Mouse (Mus musculus): ENCODE measurements around the gene Ly6g6e. TPM values are rescaled to one million over a fixed set of nuclear protein-coding genes. Genes with fewer than 3 reads are reported as not detected.
A peak's percentile ranks its signal among the peaks of the same experiment; 100 is the strongest.

Ly6g6e gene
- polyA plus RNA-seq (2011; ENCODE audit: insufficient read depth, insufficient read length, low read depth, missing spikeins): 27.5 and 31.2 TPM in 2 replicates

- no peaks in the 10 kb centered on the region for H3K36me3 ChIP-seq (ENCODE audit: control insufficient read depth, insufficient read depth, low read length, poor library complexity, severe bottlenecking)
- H3K27me3 ChIP-seq (ENCODE audit: control insufficient read depth, insufficient read depth, low read length, poor library complexity, severe bottlenecking): no peaks in the 10 kb centered on the region
- no peaks in the 10 kb centered on the region for H3K9me3 ChIP-seq (replicated peaks; ENCODE audit: control insufficient read depth, insufficient read depth, low read length, poor library complexity, severe bottlenecking)
- peak within 1 kb of the TSS; percentile 57 for H3K4me3 ChIP-seq (ENCODE audit: low read depth, low read length)
- peak within 1 kb of the TSS; percentile 85 for H3K27ac ChIP-seq (ENCODE audit: insufficient read depth, low read length)
- H3K9ac ChIP-seq (ENCODE audit: low read depth, poor library complexity, severe bottlenecking): peak within 1 kb of the TSS; percentile 58
- TF ChIP-seq CTCF (IDR thresholded peaks at IDR 0.05; ENCODE audit: low read depth, low read length) (no peak), POLR2A (IDR thresholded peaks at IDR 0.05; ENCODE audit: insufficient read depth, low read length) (no peak), EP300 (IDR thresholded peaks at IDR 0.05; ENCODE audit: insufficient read depth, low read depth, low read length) (peak; percentile 83)
- peaks cover 3% of the 10 kb centered on the region for H3K4me1 ChIP-seq (ENCODE audit: control insufficient read depth, insufficient read depth, low read length)
Observed at GRCm38 (mm10) chr17:35076507-35077176, at the start of gene Ly6g6e. Gene Ly6g6e, plus strand, starts transcription at chr17:35076902.

DNA sequence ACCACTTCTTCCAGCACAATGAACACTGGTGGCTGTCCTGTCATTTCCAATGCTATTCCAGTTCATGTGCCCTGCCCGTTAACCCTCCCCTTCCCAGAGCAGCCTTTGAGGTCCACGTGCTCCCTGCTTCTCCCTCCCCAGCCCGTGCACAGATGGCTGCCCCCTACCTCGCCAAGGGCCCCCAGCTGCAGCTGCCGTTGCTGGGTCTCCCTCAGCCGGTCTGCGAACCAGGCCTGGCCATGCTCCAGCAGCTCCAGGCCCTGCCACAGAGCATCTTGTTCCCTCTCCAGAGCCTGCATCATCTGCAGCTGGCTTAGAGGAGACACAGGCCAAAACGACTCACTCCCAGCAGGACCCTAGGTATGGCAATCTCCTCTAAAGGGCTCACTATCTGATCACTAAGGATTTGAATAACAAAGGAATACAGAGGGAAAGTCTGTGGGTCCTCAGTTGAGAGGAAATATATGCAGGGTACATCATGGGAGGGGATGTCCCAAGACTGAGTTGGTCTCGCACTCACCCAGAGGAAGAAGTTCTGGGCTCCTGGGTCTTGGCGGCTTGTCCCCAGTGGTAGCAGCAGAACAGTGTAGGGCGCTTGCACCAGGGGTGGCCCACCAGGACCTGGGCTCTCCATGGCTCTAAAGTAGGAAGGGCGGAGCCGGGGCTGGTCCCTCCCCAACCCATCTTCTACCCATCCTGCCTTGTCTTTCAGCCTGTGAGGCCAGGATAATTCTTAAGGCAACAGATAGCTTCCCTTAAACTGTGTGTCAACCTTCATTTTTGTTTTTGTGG is 49.2 kb upstream of the Ly6g6e start, which contains the start of gene Sapcd1:
Gene Sapcd1 (minus strand): TSS at position 740 of the 792 bp plus-strand sequence.
- H3K9ac ChIP-seq (ENCODE audit: low read depth, poor library complexity, severe bottlenecking): no peak within 1 kb of the TSS
- H3K4me3 ChIP-seq (ENCODE audit: low read depth, low read length): no peak within 1 kb of the TSS
- no peaks in the 10 kb centered on the region for H3K9me3 ChIP-seq (replicated peaks; ENCODE audit: control insufficient read depth, insufficient read depth, low read length, poor library complexity, severe bottlenecking)
- no peak within 1 kb of the TSS for H3K27ac ChIP-seq (ENCODE audit: insufficient read depth, low read length)
- H3K4me1 ChIP-seq (ENCODE audit: control insufficient read depth, insufficient read depth, low read length): peaks cover 5% of the 10 kb centered on the region
- no peaks in the 10 kb centered on the region for H3K27me3 ChIP-seq (ENCODE audit: control insufficient read depth, insufficient read depth, low read length, poor library complexity, severe bottlenecking)
- H3K36me3 ChIP-seq (ENCODE audit: control insufficient read depth, insufficient read depth, low read length, poor library complexity, severe bottlenecking): no peaks in the 10 kb centered on the region
- TF ChIP-seq EP300 (IDR thresholded peaks at IDR 0.05; ENCODE audit: insufficient read depth, low read depth, low read length) (no peak), CTCF (IDR thresholded peaks at IDR 0.05; ENCODE audit: low read depth, low read length) (no peak), POLR2A (IDR thresholded peaks at IDR 0.05; ENCODE audit: insufficient read depth, low read length) (no peak)

DNA sequence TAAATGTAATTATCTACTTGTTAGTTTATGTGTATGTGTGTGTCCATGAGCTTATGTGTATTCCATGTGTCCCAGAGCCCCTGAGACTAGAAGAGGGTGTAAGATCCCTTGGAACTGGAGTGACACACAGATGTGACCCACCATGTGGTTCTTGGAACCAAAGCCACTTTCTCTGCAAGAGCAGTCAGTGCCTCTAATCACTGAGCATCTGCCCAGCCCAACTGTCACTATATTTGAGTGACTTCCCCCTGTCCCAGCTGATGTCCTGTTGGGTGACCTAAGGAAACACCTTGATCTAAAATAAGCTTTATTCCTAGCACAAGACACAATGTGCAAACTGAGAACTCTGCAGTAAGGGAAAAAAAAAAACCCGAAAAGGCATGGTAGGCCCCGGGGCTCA is 48.4 kb upstream of the Ly6g6e start:
- H3K4me1 ChIP-seq (ENCODE audit: control insufficient read depth, insufficient read depth, low read length): peaks cover 2% of the 10 kb centered on the region
- TF ChIP-seq CTCF (IDR thresholded peaks at IDR 0.05; ENCODE audit: low read depth, low read length) (no peak), POLR2A (IDR thresholded peaks at IDR 0.05; ENCODE audit: insufficient read depth, low read length) (no peak), EP300 (IDR thresholded peaks at IDR 0.05; ENCODE audit: insufficient read depth, low read depth, low read length) (no peak)

GRCm38 (mm10) chr17:35029691-35030532 is 46.8 kb upstream of the Ly6g6e start:
- H3K4me1 ChIP-seq (ENCODE audit: control insufficient read depth, insufficient read depth, low read length): peaks cover 2% of the 10 kb centered on the region
- H3K9me3 ChIP-seq (replicated peaks; ENCODE audit: control insufficient read depth, insufficient read depth, low read length, poor library complexity, severe bottlenecking): no peaks in the 10 kb centered on the region
- TF ChIP-seq CTCF (IDR thresholded peaks at IDR 0.05; ENCODE audit: low read depth, low read length) (peak; percentile 59), EP300 (IDR thresholded peaks at IDR 0.05; ENCODE audit: insufficient read depth, low read depth, low read length) (no peak), POLR2A (IDR thresholded peaks at IDR 0.05; ENCODE audit: insufficient read depth, low read length) (no peak)
- no peak overlapping the region for H3K4me3 ChIP-seq (ENCODE audit: low read depth, low read length)
- no peak overlapping the region for H3K27ac ChIP-seq (ENCODE audit: insufficient read depth, low read length)
- H3K27me3 ChIP-seq (ENCODE audit: control insufficient read depth, insufficient read depth, low read length, poor library complexity, severe bottlenecking): no peaks in the 10 kb centered on the region
- H3K9ac ChIP-seq (ENCODE audit: low read depth, poor library complexity, severe bottlenecking): no peak overlapping the region
- no peaks in the 10 kb centered on the region for H3K36me3 ChIP-seq (ENCODE audit: control insufficient read depth, insufficient read depth, low read length, poor library complexity, severe bottlenecking)

More for the DNA sequence above, 48.4 kb upstream of the Ly6g6e start:
- Histone ChIP-seq H3K36me3 (ENCODE audit: control insufficient read depth, insufficient read depth, low read length, poor library complexity, severe bottlenecking) (no peaks in the 10 kb centered on the region), H3K27me3 (ENCODE audit: control insufficient read depth, insufficient read depth, low read length, poor library complexity, severe bottlenecking) (no peaks in the 10 kb centered on the region), H3K9ac (ENCODE audit: low read depth, poor library complexity, severe bottlenecking) (no peak overlapping the region), H3K4me3 (ENCODE audit: low read depth, low read length) (no peak overlapping the region), H3K27ac (ENCODE audit: insufficient read depth, low read length) (no peak overlapping the region), H3K9me3 (replicated peaks; ENCODE audit: control insufficient read depth, insufficient read depth, low read length, poor library complexity, severe bottlenecking) (no peaks in the 10 kb centered on the region)

GRCm38 (mm10) chr17:35031272-35031671 is 45.4 kb upstream of the Ly6g6e start:
- no peak for TF ChIP-seq POLR2A (IDR thresholded peaks at IDR 0.05; ENCODE audit: insufficient read depth, low read length)
- Histone ChIP-seq H3K9ac (ENCODE audit: low read depth, poor library complexity, severe bottlenecking) (no peak overlapping the region), H3K27me3 (ENCODE audit: control insufficient read depth, insufficient read depth, low read length, poor library complexity, severe bottlenecking) (no peaks in the 10 kb centered on the region), H3K36me3 (ENCODE audit: control insufficient read depth, insufficient read depth, low read length, poor library complexity, severe bottlenecking) (no peaks in the 10 kb centered on the region), H3K4me1 (ENCODE audit: control insufficient read depth, insufficient read depth, low read length) (no peaks in the 10 kb centered on the region), H3K27ac (ENCODE audit: insufficient read depth, low read length) (no peak overlapping the region), H3K9me3 (replicated peaks; ENCODE audit: control insufficient read depth, insufficient read depth, low read length, poor library complexity, severe bottlenecking) (no peaks in the 10 kb centered on the region), H3K4me3 (ENCODE audit: low read depth, low read length) (no peak overlapping the region)
